Mouse (Mus musculus) lung, postnatal 0 days (tissue): ENCODE results near the gene Wscd2.

Experiments
- CTCF ChIP-seq: IDR thresholded peaks from 2 replicates; pipeline ENCODE4 v1.5.1; 2016; ENCODE audit warnings: antibody characterized with exemption, mild to moderate bottlenecking
- EP300 ChIP-seq: IDR thresholded peaks from 2 replicates; pipeline ENCODE4 v1.6.1; 2016; ENCODE audit warnings: antibody characterized with exemption, mild to moderate bottlenecking, control low read depth

- TF ChIP-seq CTCF, result no peak
- no peak for TF ChIP-seq EP300
These were observed 26.8 kb downstream of the Wscd2 start for GRCm38 (mm10) chr5:113516873-113517336.
